Mouse (Mus musculus): ENCODE data around the gene Ick. TPM values are rescaled to one million over a fixed set of nuclear protein-coding genes. Genes with fewer than 3 reads are reported as not detected.
A peak's percentile ranks its signal among the peaks of the same experiment; 100 is the strongest.
"Not testable (repeated sequence)": the region's sequence is repeated elsewhere in the genome, so short reads cannot be mapped to it uniquely, and the experiment has no call there.

Ick gene
- total RNA-seq, 1 experiment from 2014 or later, result 4.3 TPM

DNA sequence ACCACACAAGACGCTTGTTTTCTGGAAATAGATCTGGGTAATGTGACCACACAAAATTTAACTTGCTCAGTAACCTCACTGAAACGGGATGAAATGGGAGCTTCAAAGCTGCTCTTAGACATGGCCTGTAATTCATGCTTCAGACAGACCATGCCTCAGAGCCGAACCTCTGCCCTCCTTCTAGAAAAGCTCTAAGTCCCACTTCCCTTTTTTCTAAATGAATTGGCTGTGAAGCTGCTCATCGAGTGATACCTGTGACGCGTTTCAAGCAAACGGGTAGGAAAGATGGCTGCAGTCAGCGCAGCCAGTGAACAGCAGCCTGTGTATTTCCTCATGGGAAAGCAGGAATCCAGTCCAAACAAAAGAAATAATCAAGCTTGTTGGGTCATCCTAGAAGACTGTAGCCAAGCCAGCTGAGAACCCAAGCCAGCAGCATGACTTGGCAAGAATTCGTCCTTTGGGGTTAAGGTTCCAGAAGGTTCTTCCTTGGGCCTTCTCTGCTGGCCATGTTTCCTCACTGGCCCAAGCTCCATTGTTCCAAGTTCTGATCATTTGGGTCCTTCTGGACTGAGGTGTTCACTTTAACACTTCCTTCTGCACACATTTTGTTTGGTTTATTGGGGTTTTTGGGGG lies 29.2 kb downstream of the Ick start:
- no peak for ATAC-seq (ENCODE audit: extremely low read depth, insufficient number of reproducible peaks, low FRiP score, poor library complexity, severe bottlenecking)

DNA sequence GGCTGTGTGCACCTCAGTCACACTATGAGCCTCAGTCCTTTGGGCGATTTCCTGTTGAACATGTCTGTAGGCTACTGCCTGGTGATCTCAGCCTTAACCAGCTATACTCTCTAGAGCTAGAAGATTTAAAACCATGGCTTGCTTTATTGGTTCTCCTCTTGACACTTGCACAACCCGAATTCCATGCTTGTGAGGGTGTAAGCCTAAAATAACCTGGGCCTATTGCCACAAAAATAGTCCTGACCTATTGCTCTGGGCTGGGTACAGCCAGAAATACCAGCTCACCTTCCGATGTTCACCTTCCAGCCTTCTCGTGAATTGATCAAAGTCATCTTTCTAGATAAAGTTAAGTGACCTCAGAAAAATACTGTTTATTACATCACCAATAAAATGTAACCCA lies 30.5 kb downstream of the Ick start:
- no peak for ATAC-seq (ENCODE audit: extremely low read depth, insufficient number of reproducible peaks, low FRiP score, poor library complexity, severe bottlenecking)

DNA sequence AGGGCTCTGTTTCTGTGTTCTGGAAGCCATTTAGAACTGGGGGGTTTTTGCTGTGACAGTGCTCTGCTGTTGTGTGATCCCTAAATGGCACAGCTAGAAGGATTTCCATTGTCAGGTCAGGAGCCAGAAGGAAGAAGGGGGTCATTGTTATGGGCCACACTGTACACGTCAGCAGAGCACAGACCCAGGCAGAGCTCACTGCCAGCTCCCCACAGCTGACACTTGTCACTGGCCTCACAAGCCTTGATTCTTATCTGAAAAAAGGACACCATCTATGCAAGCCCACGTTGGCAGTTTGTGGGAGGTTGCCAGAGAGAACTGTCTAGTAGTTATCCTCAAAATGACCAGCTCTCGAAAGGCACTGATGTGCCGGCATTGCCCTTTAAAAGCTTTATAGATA lies 37.1 kb downstream of the Ick start:
- no peak for ATAC-seq (ENCODE audit: extremely low read depth, insufficient number of reproducible peaks, low FRiP score, poor library complexity, severe bottlenecking)

DNA sequence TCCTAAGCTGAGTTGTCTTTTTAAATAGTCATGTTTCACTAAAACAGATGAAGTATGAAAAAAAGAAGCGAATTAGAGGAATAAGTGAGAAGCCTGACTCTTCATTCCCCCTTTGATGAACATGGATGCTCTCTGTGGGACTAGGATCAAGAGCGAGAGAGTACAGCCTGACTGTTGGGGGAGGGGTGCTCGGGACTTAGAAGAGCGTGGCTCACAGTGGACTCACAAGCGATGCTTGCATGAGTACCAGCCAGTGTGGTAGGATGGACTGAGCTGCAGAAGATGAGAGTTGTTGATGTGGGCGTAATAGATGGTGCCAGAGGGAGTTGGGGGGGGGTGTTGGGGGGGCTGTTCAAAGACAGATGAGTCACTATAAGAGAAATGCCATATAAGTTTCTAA lies 37.6 kb downstream of the Ick start:
- no peak for ATAC-seq (ENCODE audit: extremely low read depth, insufficient number of reproducible peaks, low FRiP score, poor library complexity, severe bottlenecking)

DNA sequence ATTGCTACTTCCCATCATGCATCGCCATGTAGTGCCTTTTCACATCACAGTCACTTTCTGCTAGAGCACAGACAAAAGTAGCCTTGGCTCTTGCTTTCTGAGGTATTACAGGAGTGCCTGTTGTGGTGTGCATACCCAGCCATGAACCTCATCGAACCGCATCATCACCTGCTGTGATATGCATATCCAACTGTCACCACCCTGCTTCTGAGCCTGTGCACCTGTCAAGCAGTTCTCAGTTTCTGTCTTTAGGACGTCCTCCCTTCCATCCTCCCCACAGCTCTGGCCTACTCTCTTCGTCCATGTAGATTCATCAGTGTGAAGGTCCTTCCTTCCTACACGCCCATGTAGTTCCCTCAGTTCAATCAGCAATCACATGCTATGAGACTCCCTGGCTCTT lies 39.2 kb downstream of the Ick start:
- no peak for ATAC-seq (ENCODE audit: extremely low read depth, insufficient number of reproducible peaks, low FRiP score, poor library complexity, severe bottlenecking)

DNA sequence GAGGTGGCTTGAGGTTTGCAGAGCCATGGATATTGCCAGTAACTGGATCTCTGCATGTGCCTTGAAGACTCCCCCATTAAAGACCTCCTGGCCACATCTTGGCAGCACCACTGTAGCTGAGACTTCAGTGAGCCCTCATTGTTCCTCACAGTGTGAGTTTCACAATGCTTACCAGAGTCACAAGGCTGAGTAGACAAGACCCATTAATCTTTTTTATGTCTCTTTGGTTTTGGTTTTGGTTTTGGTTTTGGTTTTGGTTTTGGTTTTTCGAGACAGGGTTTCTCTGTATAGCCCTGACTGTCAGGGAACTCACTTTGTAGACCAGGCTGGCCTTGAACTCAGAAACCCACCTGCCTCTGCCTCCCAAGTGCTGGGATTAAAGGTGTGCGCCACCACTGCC lies 40.8 kb downstream of the Ick start:
- ATAC-seq (ENCODE audit: extremely low read depth, insufficient number of reproducible peaks, low FRiP score, poor library complexity, severe bottlenecking), result not testable (repeated sequence)

DNA sequence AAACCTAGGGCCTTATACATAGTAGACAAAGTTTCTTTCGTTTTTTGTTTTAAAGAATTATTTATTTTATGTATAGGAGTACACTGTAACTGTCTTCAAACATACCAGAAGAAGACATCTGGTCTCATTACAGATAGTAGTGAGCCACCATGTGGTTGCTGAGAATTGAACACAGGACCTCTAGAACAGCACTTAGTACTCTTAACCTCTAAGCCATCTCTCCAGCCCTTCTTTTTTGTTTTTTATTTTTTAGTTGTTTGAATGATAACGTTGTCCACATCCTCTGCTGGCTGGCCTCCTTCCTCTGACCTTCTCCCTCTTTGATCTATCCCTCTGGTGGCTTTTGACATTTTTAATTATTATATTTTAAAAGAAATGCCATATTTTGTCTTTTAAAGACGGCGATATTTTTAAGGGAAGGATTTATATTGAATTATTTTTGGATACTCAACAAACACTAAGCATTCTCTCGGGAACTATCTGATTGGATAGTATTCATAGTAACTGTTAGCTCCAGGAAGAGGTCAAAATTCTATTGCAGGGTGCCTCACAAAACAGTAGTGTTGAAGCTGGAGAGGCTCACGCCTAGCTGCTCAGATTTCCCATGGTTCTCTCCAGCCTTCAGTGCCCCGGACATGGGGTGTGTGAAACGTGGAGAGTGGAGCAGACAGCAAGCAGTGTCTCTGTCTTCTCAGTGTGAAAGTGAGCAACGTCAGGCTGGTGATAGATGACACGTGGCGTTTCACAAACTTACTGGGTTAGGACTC lies 45.4 kb downstream of the Ick start:
- no peak for ATAC-seq (ENCODE audit: extremely low read depth, insufficient number of reproducible peaks, low FRiP score, poor library complexity, severe bottlenecking)

DNA sequence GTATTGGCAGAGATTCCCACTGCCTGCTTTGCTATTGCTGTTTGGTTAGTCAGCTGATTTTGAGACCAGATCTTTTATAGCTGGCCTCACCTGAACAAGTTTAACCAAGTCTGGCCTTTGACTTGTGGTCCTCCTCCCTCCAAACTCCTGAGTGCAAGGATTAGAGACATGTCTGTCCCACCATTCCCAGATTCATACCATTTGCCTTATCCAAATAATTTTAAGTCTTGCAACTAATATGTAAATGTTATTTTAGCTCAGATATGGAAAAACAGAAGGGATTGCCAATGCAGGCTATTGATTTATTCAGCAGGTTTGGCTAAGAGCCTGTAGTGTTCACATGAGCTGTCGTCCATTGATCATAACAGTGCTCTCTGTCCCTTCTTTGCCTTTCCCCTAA lies 48.2 kb downstream of the Ick start:
- no peak for ATAC-seq (ENCODE audit: extremely low read depth, insufficient number of reproducible peaks, low FRiP score, poor library complexity, severe bottlenecking)

DNA sequence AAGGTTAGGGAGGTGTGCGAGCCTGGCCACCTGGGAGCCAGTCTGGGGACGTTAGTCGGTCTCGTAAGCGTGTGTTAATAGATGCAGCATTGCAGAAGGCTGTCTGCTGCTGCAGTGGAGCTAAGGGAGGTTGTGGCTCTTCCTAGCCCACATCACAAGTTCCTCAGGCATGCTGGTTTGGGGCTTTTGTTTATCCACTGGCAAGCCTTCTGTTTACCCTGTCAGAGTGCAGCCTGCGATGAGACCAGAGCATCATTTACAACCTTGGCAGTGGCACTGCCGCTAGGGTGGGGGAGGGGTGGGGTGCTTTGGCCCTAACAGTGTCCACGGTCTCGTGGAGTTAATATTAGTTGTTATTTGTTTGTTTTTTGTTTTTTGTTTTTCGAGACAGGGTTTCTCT lies 54.3 kb downstream of the Ick start:
- no peak for ATAC-seq (ENCODE audit: extremely low read depth, insufficient number of reproducible peaks, low FRiP score, poor library complexity, severe bottlenecking)

DNA sequence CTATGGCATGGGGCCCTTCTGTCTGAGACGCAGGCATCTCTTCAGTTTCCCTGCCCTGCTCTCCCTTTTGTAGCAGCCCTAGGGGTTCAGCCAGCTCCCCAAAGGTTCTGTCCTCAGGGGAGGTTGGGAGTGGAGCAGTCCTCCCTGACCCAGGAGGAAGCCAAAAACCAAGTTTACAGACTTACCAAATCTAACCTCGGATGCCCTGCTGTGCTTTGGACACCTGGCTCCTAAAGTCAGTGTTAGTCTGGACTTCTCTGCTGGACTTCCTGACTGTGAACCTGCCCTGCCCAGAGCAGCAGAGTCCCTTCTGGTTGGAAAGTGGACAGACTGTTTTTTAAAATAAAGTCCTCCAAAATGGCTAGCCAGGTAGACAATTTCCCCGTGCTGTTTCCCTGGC lies 55.7 kb downstream of the Ick start:
- no peak for ATAC-seq (ENCODE audit: extremely low read depth, insufficient number of reproducible peaks, low FRiP score, poor library complexity, severe bottlenecking)

DNA sequence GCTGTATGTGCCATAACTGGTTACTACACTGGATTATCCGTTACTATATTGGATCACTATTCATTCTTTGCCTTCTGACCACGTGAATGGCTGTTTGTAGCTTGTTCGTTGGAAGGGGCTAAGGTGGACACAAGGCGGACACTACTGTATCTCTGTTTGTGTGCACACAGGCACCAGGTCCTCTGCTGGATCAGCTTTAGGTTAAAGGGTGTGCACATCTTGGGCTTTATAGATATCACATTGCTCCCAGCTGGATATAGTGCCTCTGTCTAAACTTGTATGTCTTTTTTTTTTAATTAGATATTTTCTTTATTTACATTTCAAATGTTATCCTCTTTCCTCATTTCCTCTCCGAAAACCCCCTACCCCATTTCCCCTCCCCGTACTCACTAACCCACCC lies 56.5 kb downstream of the Ick start:
- ATAC-seq (ENCODE audit: extremely low read depth, insufficient number of reproducible peaks, low FRiP score, poor library complexity, severe bottlenecking), result no peak

DNA sequence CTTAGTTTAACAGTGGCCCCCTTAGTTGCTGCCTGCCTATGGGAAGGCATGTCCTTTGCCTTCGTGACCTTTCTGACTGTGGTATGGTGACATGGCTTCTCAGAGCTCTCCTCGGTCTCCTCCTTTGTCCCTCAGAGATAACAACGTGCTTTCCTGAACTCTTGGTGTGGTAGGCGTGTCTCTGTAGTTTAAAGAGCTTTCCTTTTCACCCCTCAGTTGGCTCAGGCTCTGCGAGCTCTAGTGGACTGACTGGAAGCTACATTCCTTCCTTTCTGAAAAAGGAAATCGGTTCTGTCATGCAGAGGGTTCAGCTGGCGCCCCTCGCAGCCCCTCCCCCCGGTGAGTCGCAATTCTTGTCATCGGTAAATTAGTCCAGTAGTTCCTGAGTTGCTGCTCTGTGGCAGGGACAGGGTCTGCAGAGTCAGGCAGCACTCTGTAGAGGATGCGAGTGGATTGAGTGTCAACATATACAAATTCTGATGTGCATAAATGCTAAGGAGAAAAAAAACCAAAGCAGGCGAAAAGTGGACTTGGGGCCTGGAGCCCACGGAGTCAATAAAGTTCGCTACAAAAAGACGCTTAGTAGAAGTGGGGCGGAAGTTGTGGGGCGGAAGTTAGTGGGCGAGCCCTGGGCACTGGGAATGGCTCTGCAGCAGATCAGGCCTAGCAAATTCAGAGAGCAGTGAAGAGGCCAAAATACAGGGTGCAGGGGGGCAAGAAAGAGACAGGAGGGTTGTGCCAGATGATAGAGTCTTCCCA lies 57.9 kb downstream of the Ick start:
- ATAC-seq (ENCODE audit: extremely low read depth, insufficient number of reproducible peaks, low FRiP score, poor library complexity, severe bottlenecking), result no peak

DNA sequence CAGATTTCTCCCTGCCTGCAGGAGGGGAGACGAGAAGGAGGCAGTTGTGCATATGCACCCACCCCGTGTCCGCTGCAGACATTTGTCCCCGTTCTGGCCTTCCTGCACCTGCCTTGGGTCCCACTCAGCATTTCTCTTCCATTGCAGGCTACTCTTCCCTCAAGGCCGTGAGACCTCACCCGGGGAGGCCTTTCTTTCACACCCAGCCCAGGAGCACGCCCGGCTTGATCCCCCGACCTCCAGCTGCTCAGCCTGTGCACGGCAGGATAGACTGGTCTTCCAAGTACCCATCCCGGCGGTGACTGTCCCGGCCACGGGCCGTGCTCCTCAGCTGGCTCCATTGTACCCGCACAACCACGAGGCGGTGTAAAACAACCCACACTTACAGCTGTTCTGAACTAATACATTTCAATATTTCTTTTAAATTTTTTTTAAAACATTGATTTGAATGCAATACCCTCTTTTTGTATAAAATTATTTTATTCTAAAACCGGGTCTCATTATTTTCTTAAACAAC lies 58.5 kb downstream of the Ick start:
- no peak for ATAC-seq (ENCODE audit: extremely low read depth, insufficient number of reproducible peaks, low FRiP score, poor library complexity, severe bottlenecking)

DNA sequence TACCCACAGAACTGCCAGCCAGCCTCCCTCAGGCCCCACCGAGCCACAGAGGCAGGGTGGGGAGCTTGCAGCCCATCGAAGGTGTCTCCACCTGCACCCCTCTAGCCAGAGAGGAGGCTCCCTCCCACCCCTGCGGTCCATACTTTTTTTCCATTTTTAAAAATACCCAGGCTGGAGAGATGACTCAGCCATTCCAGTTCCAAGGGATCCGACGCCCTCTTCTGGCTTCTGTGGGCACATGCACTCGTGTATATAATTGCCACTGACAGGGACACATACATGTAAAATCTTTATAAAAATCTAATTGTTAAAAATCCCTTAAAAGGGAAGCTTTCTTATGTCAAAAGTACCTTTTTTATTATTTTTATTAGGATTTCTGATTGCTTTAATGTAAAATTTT lies 59.9 kb downstream of the Ick start:
- ATAC-seq (ENCODE audit: extremely low read depth, insufficient number of reproducible peaks, low FRiP score, poor library complexity, severe bottlenecking), result no peak

DNA sequence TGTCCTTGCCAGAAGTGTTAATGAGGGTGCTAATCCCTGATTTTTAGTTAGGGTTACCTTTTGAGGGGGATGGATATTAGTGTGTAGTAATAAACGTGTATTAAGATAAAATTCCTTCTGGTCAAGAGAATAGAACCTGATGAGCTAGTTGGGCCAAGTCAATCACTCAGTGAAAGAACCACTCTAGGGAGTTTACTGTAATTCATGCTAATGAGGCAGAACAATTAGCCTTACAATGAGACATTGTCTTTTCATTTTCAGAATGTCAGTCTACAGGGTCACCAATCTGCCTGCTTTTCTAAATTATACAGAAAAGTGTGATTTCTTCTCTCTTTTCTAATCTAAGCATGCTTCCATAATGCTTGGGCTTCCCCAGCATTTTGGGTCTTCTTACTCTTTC lies 65.0 kb downstream of the Ick start:
- ATAC-seq (ENCODE audit: extremely low read depth, insufficient number of reproducible peaks, low FRiP score, poor library complexity, severe bottlenecking), result no peak

DNA sequence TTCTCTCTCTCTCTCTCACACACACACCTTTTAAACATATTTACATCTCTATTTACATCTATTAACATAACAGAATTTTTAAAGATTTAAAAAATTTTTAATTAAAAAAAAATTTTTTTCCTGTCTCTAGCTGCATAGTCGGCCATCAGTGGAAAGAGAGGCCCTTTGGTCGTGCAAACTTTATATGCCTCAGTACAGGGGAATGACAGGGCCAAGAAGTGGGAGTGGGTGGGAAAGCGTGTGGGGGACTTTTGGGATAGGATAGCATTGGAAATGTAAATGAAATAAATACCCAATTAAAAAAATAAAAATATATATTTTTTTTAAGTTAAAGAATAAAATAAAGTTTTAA lies 65.9 kb downstream of the Ick start:
- ATAC-seq (ENCODE audit: extremely low read depth, insufficient number of reproducible peaks, low FRiP score, poor library complexity, severe bottlenecking), result not testable (repeated sequence)

DNA sequence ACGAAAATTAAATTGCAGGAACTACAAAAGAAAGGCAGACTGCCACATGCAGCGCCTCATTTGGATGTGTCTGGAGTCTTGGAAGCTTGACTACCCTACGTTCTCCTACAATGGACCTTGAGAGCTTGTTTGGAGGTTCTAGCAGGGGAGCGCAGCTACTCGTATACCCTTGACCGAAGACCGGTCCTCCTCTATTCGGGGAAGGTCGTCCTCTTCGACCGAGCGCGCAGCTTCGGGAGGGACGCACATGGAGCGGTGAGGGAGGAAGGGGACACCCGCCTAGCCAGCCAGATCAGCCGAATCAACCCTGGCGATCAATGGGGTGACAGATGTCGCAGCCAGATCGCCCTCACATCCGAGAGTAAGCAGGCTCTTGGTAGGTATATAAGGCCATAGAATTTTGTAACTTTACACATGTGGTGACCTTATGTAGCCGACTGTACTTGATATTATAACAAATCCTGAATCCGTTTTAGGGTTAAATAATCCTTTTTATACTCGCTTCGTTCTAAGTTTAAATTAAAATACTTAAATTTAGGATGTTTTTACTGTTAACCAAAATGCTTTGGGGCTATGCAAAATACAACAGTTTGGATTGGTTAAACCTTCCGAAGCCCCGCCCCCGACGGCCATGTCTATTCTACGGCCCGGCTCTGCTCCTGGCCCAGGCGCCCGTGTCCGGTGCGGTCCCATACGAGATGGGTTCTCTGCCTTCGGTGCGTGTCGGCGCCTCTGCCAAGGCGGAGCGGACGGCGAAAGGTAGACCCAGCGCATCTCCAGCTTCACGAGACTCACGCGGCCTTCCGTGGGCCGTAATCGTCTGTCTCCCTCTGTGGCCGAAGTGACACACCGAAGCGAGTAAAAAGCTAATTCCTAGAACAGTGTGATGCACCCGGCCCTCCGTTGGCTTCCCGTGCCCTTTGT lies 66.5 kb downstream of the Ick start:
- ATAC-seq (ENCODE audit: extremely low read depth, insufficient number of reproducible peaks, low FRiP score, poor library complexity, severe bottlenecking), result peak; percentile 91

DNA sequence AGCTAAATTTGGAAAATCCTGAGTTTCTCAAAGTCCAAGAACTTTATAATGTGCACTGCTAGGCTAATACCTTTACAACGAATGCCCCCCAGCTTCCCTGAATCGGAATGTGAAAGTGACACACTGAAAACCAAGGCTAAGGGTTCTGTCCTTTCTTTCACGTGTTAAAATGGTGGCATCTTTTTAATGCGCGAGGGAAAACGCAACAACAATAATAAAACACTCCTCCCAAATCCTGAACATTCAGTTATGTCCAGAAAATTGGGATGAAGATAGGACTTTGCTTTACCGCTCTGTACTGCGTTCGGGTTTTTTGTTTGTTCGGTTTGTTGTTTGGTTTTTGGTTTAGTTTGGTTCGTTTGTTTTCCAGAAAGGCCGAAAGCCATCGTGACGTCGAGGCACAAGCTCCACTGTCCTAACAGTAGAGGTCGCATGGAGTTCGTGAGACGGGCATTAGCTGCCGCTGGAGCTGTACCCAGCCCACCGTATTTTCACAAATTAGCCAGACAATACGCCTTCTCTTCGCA lies 67.3 kb downstream of the Ick start:
- peak; percentile 65 for ATAC-seq (ENCODE audit: extremely low read depth, insufficient number of reproducible peaks, low FRiP score, poor library complexity, severe bottlenecking)

DNA sequence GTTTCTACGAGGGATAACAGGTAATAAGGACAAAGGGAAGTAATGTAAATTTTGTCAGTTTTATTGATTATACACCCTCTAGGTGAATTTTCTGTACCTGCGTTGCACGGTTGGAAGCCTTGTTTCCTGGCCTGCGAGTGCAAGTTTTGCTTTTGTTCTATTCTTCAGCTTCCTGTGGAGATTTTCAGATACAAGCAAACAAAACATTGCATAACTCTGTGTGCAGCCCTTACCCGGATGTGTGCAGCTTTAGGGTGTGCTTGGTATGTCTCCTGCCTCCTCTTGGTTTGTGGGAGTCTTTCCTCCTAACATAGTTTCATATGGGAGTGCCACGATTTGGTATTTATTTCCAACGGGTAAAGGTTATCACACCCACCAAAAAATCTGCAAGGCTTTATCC lies 67.8 kb downstream of the Ick start:
- ATAC-seq (ENCODE audit: extremely low read depth, insufficient number of reproducible peaks, low FRiP score, poor library complexity, severe bottlenecking), result no peak

All from neutrophil, adult 5-6 weeks (primary cell).